Mouse (Mus musculus): Measurements from ENCODE around the gene Daam1. TPM values are rescaled to one million over a fixed set of nuclear protein-coding genes. Genes with fewer than 3 reads are reported as not detected.

Gene Daam1
- polyA plus RNA-seq, 1 experiment, result 15.2 TPM

- DNase-seq, result no peak
- no peak overlapping the region for H3K4me3 ChIP-seq (replicated peaks; ENCODE audit: extremely low read depth, low read depth, low read length)
- no peak for TF ChIP-seq CTCF (IDR thresholded peaks at IDR 0.05; ENCODE audit: insufficient read depth, low read length)
- TF ChIP-seq POLR2A (IDR thresholded peaks at IDR 0.05; ENCODE audit: borderline replicate concordance, extremely low read depth, low read depth, low read length), result no peak
- H3K4me1 ChIP-seq (ENCODE audit: control insufficient read depth, insufficient read depth, low read length), result peaks cover 2% of the 10 kb centered on the region; the same call in 1 of the 2 replicates
- 78% methylated on average over 10 of the region's 10 CpGs for WGBS
Measured at GRCm38 (mm10) chr12:71983102-71983715, 152.3 kb downstream of the Daam1 start.

- H3K4me1 ChIP-seq (ENCODE audit: control insufficient read depth, insufficient read depth, low read length), result no peaks in the 10 kb centered on the region
- DNase-seq, result no peak
- TF ChIP-seq POLR2A (IDR thresholded peaks at IDR 0.05; ENCODE audit: borderline replicate concordance, extremely low read depth, low read depth, low read length) (no peak), CTCF (IDR thresholded peaks at IDR 0.05; ENCODE audit: insufficient read depth, low read length) (no peak)
- 68% methylated on average over 2 of the region's 2 CpGs for WGBS
- H3K4me3 ChIP-seq (replicated peaks; ENCODE audit: extremely low read depth, low read depth, low read length), result no peak overlapping the region
Measured at GRCm38 (mm10) chr12:71987161-71987560, 156.3 kb downstream of the Daam1 start.

GRCm38 (mm10) chr12:71987885-71988284 lies 157.0 kb downstream of the Daam1 start:
- no peak for TF ChIP-seq POLR2A (IDR thresholded peaks at IDR 0.05; ENCODE audit: borderline replicate concordance, extremely low read depth, low read depth, low read length)
- TF ChIP-seq CTCF (IDR thresholded peaks at IDR 0.05; ENCODE audit: insufficient read depth, low read length), result no peak
- Histone ChIP-seq H3K4me1 (ENCODE audit: control insufficient read depth, insufficient read depth, low read length) (no peaks in the 10 kb centered on the region), H3K4me3 (replicated peaks; ENCODE audit: extremely low read depth, low read depth, low read length) (no peak overlapping the region)
- no peak for DNase-seq
- 89% methylated on average over 4 of the region's 4 CpGs for WGBS

GRCm38 (mm10) chr12:71989596-71989995 lies 158.7 kb downstream of the Daam1 start:
- Histone ChIP-seq H3K4me1 (ENCODE audit: control insufficient read depth, insufficient read depth, low read length) (no peaks in the 10 kb centered on the region), H3K4me3 (replicated peaks; ENCODE audit: extremely low read depth, low read depth, low read length) (no peak overlapping the region)
- TF ChIP-seq POLR2A (IDR thresholded peaks at IDR 0.05; ENCODE audit: borderline replicate concordance, extremely low read depth, low read depth, low read length) (no peak), CTCF (IDR thresholded peaks at IDR 0.05; ENCODE audit: insufficient read depth, low read length) (no peak)
- no peak for DNase-seq
- WGBS, result 97% methylated on average over 17 of the region's 17 CpGs

GRCm38 (mm10) chr12:71992599-71993210 lies 161.8 kb downstream of the Daam1 start:
- WGBS, result 91% methylated on average over 18 of the region's 18 CpGs
- no peak overlapping the region for H3K4me3 ChIP-seq (replicated peaks; ENCODE audit: extremely low read depth, low read depth, low read length)
- H3K4me1 ChIP-seq (ENCODE audit: control insufficient read depth, insufficient read depth, low read length), result no peaks in the 10 kb centered on the region
- TF ChIP-seq CTCF (IDR thresholded peaks at IDR 0.05; ENCODE audit: insufficient read depth, low read length), result no peak
- TF ChIP-seq POLR2A (IDR thresholded peaks at IDR 0.05; ENCODE audit: borderline replicate concordance, extremely low read depth, low read depth, low read length), result no peak
- DNase-seq, result no peak

- no peaks in the 10 kb centered on the region for H3K4me1 ChIP-seq (ENCODE audit: control insufficient read depth, insufficient read depth, low read length)
- WGBS, result 86% methylated on average over 8 of the region's 8 CpGs
- no peak for DNase-seq
- TF ChIP-seq POLR2A (IDR thresholded peaks at IDR 0.05; ENCODE audit: borderline replicate concordance, extremely low read depth, low read depth, low read length), result no peak
- TF ChIP-seq CTCF (IDR thresholded peaks at IDR 0.05; ENCODE audit: insufficient read depth, low read length), result no peak
- H3K4me3 ChIP-seq (replicated peaks; ENCODE audit: extremely low read depth, low read depth, low read length), result no peak overlapping the region
Measured at GRCm38 (mm10) chr12:71995831-71996230, 165.0 kb downstream of the Daam1 start.

GRCm38 (mm10) chr12:71996920-71997319 lies 166.0 kb downstream of the Daam1 start:
- no peak for TF ChIP-seq CTCF (IDR thresholded peaks at IDR 0.05; ENCODE audit: insufficient read depth, low read length)
- TF ChIP-seq POLR2A (IDR thresholded peaks at IDR 0.05; ENCODE audit: borderline replicate concordance, extremely low read depth, low read depth, low read length), result no peak
- WGBS, result 73% methylated on average over 2 of the region's 2 CpGs
- no peak overlapping the region for H3K4me3 ChIP-seq (replicated peaks; ENCODE audit: extremely low read depth, low read depth, low read length)
- peaks cover 3% of the 10 kb centered on the region; the same call in 1 of the 2 replicates for H3K4me1 ChIP-seq (ENCODE audit: control insufficient read depth, insufficient read depth, low read length)
- DNase-seq, result no peak

- TF ChIP-seq CTCF (IDR thresholded peaks at IDR 0.05; ENCODE audit: insufficient read depth, low read length) (no peak), POLR2A (IDR thresholded peaks at IDR 0.05; ENCODE audit: borderline replicate concordance, extremely low read depth, low read depth, low read length) (no peak)
Measured at GRCm38 (mm10) chr12:71997364-71997763, 166.5 kb downstream of the Daam1 start.

GRCm38 (mm10) chr12:71998653-71999052 lies 167.8 kb downstream of the Daam1 start:
- Histone ChIP-seq H3K4me3 (replicated peaks; ENCODE audit: extremely low read depth, low read depth, low read length) (no peak overlapping the region), H3K4me1 (ENCODE audit: control insufficient read depth, insufficient read depth, low read length) (peaks cover 3% of the 10 kb centered on the region; the same call in 1 of the 2 replicates)
- no peak for TF ChIP-seq POLR2A (IDR thresholded peaks at IDR 0.05; ENCODE audit: borderline replicate concordance, extremely low read depth, low read depth, low read length)
- no peak for DNase-seq
- 39% methylated on average over 4 of the region's 4 CpGs for WGBS

More at GRCm38 (mm10) chr12:71997364-71997763, 166.5 kb downstream of the Daam1 start:
- 78% methylated on average over 4 of the region's 4 CpGs for WGBS
- Histone ChIP-seq H3K4me3 (replicated peaks; ENCODE audit: extremely low read depth, low read depth, low read length) (no peak overlapping the region), H3K4me1 (ENCODE audit: control insufficient read depth, insufficient read depth, low read length) (peaks cover 3% of the 10 kb centered on the region; the same call in 1 of the 2 replicates)
- no peak for DNase-seq

- TF ChIP-seq POLR2A (IDR thresholded peaks at IDR 0.05; ENCODE audit: borderline replicate concordance, extremely low read depth, low read depth, low read length) (no peak), CTCF (IDR thresholded peaks at IDR 0.05; ENCODE audit: insufficient read depth, low read length) (no peak)
- 90% methylated on average over 2 of the region's 2 CpGs for WGBS
Measured at GRCm38 (mm10) chr12:71999671-72000070, 168.8 kb downstream of the Daam1 start.

More at GRCm38 (mm10) chr12:71999671-72000070, 168.8 kb downstream of the Daam1 start:
- no peak for DNase-seq
- Histone ChIP-seq H3K4me3 (replicated peaks; ENCODE audit: extremely low read depth, low read depth, low read length) (no peak overlapping the region), H3K4me1 (ENCODE audit: control insufficient read depth, insufficient read depth, low read length) (peaks cover 3% of the 10 kb centered on the region; the same call in 1 of the 2 replicates)
